Comparison of ENCODE assay signal across 7 mouse cellular contexts in genomic region chr2:25365091-25365761, GRCm38 (mm10). TPM values are rescaled to one million over a fixed set of nuclear protein-coding genes. Genes with fewer than 3 reads are reported as not detected.
DNase-seq lines count a peak whose midpoint lies in the region; ATAC-seq and TF ChIP-seq lines count a peak whose summit lies in the region.

TSS of gene Uap1l1 (minus strand) at chr2:25365682.

- no peak for TF ChIP-seq CTCF in heart, adult 2 months (IDR thresholded peaks at IDR 0.05)
- no peak for TF ChIP-seq CTCF in kidney, adult 2 months (conservative IDR thresholded peaks at IDR 0.05; ENCODE audit: insufficient read depth, insufficient read length, low read depth, low read length)

- no peaks in the 10 kb centered on the region for H3K9me3 ChIP-seq in limb, embryonic 14.5 days (ENCODE audit: control insufficient read depth, low read length)
- H3K9me3 ChIP-seq in midbrain, embryonic 15.5 days: no peaks in the 10 kb centered on the region

- no peaks in the 10 kb centered on the region for H3K36me3 ChIP-seq in heart, adult 2 months (ENCODE audit: control insufficient read depth, insufficient read depth, low read length)
- H3K36me3 ChIP-seq in kidney, adult 2 months (ENCODE audit: control insufficient read depth, insufficient read depth, low read length): no peaks in the 10 kb centered on the region
- H3K36me3 ChIP-seq in limb, embryonic 14.5 days (ENCODE audit: control insufficient read depth, insufficient read depth, low read length): no peaks in the 10 kb centered on the region
- H3K36me3 ChIP-seq in midbrain, embryonic 15.5 days (replicated peaks): no peaks in the 10 kb centered on the region

- WGBS in heart, adult 2 months: 2% methylated on average over 54 of the region's 54 CpGs
- under 1% methylated on average over 54 of the region's 54 CpGs for WGBS in kidney, adult 2 months
- 0% methylated on average over 47 of the region's 54 CpGs for WGBS in limb, embryonic 14.5 days
- under 1% methylated on average over 54 of the region's 54 CpGs for WGBS in midbrain, embryonic 15.5 days

- peak; percentile 66 to 77 for DNase-seq in adrenal gland, adult 18-20 months (ENCODE audit: low spot score in 2 of 2)
- peak; percentile 71 for DNase-seq in embryo, embryonic 9.5 days (ENCODE audit: extremely low spot score)
- peak; percentile 84 to 88 for DNase-seq in heart, adult 2 months
- DNase-seq in kidney, adult 2 months: peak; percentile 93
- DNase-seq in limb, embryonic 14.5 days (ENCODE audit: low spot score): peak; percentile 66
- peak; percentile 49 for DNase-seq in spleen, adult 12 weeks (ENCODE audit: low spot score)

- peak within 1 kb of the TSS; percentile 79 for H3K9ac ChIP-seq in heart, adult 2 months (ENCODE audit: low read depth, low read length)
- H3K9ac ChIP-seq in limb, embryonic 14.5 days (ENCODE audit: low read depth, low read length, severe bottlenecking): peak within 1 kb of the TSS; percentile 66
- peak within 1 kb of the TSS; percentile 63 for H3K9ac ChIP-seq in midbrain, embryonic 15.5 days

- H3K4me1 ChIP-seq in heart, adult 2 months (ENCODE audit: control insufficient read depth, insufficient read depth, low read length): peaks cover 1% of the 10 kb centered on the region; the same call in 1 of the 2 replicates
- H3K4me1 ChIP-seq in kidney, adult 2 months (ENCODE audit: control insufficient read depth, insufficient read depth, low read length): peaks cover 20% of the 10 kb centered on the region; the same call in 1 of the 2 replicates
- H3K4me1 ChIP-seq in limb, embryonic 14.5 days (ENCODE audit: control insufficient read depth, insufficient read depth, low read length): no peaks in the 10 kb centered on the region; the same call in 1 of the 2 replicates
- peaks cover 10% of the 10 kb centered on the region for H3K4me1 ChIP-seq in midbrain, embryonic 15.5 days

- peak within 1 kb of the TSS; percentile 44 for H3K27ac ChIP-seq in heart, adult 2 months
- H3K27ac ChIP-seq in kidney, adult 2 months (ENCODE audit: insufficient read depth, low read depth, low read length): peak within 1 kb of the TSS; percentile 58
- no peak within 1 kb of the TSS for H3K27ac ChIP-seq in limb, embryonic 14.5 days (replicated peaks; ENCODE audit: low read depth, low read length)
- H3K27ac ChIP-seq in midbrain, embryonic 15.5 days: 0 out of 2 replicates have a peak within 1 kb of the TSS, but pooled peaks have one; percentile 38

- no peaks in the 10 kb centered on the region for H3K27me3 ChIP-seq in heart, adult 2 months (ENCODE audit: control insufficient read depth, insufficient read depth, low read length)
- no peaks in the 10 kb centered on the region for H3K27me3 ChIP-seq in kidney, adult 2 months (replicated peaks; ENCODE audit: control insufficient read depth, insufficient read depth, low read length)
- H3K27me3 ChIP-seq in limb, embryonic 14.5 days (ENCODE audit: control insufficient read depth, insufficient read depth, low read length): 0 out of 2 replicates have a peak, but pooled peaks cover 3% of the 10 kb centered on the region
- H3K27me3 ChIP-seq in midbrain, embryonic 15.5 days (replicated peaks): peaks cover 36% of the 10 kb centered on the region

- H3K4me2 ChIP-seq in limb, embryonic 14.5 days (replicated peaks; ENCODE audit: low read depth, low read length, severe bottlenecking): peak within 1 kb of the TSS; percentile 99
- H3K4me2 ChIP-seq in midbrain, embryonic 15.5 days: peak within 1 kb of the TSS; percentile 100

- no peaks in the 10 kb centered on the region for H3K79me2 ChIP-seq in heart, adult 2 months (replicated peaks; ENCODE audit: control insufficient read depth, insufficient read depth, low read length)

- TF ChIP-seq EP300 in heart, adult 2 months (IDR thresholded peaks at IDR 0.05; ENCODE audit: insufficient read depth, low read depth, low read length): no peak

- intact Hi-C loops in heart, adult 2 months (cut with DNase I): loop anchor here (5.0 kb wide), 1 partner anchor 37 kb away; no protein-coding TSS in a partner anchor

- peak; percentile 82 for TF ChIP-seq POLR2A in heart, adult 2 months (IDR thresholded peaks at IDR 0.05; ENCODE audit: insufficient read depth, low read depth, low read length)
- TF ChIP-seq POLR2A in kidney, adult 2 months (IDR thresholded peaks at IDR 0.05; ENCODE audit: low read depth, low read length): peak; percentile 83
- no peak for TF ChIP-seq POLR2A in limb, embryonic 14.5 days (IDR thresholded peaks at IDR 0.05; ENCODE audit: borderline replicate concordance, extremely low read depth, insufficient read depth, insufficient read length)

- peak; percentile 71 for ATAC-seq in limb, embryonic 14.5 days (ENCODE audit: low FRiP score, low read depth)
- ATAC-seq in midbrain, embryonic 15.5 days (replicated peaks): peak; percentile 77

- peak within 1 kb of the TSS; percentile 64 for H3K4me3 ChIP-seq in heart, adult 2 months
- peak within 1 kb of the TSS; percentile 84 for H3K4me3 ChIP-seq in kidney, adult 2 months (ENCODE audit: insufficient read depth, low read depth, low read length)
- H3K4me3 ChIP-seq in limb, embryonic 14.5 days (replicated peaks; ENCODE audit: low read length): peak within 1 kb of the TSS; percentile 60
- H3K4me3 ChIP-seq in midbrain, embryonic 15.5 days: peak within 1 kb of the TSS; percentile 57

RNA-seq across cellular contexts. Expression of gene Uap1l1, which starts in this region (rescaled TPM):
- total RNA-seq in adrenal gland, adult 18-20 months (2021): 10 to 100 TPM; 18.8 to 20.9 TPM
- 1 to 10 TPM; 7.2 to 7.9 TPM for total RNA-seq in heart, adult 2 months (2021)
- 7.6 and 8.3 TPM in 2 replicates for polyA plus RNA-seq in heart, adult 2 months (2012; rRNA removed)
- polyA plus RNA-seq in kidney, adult 2 months (2012; rRNA removed): 125 and 133 TPM in 2 replicates
- polyA plus RNA-seq in limb, embryonic 14.5 days (2012; rRNA removed): 8.2 and 10.7 TPM in 2 replicates
- polyA plus RNA-seq in limb, embryonic 14.5 days (2014; fragmentation: Nextera tagmentation; extraction: Ambion mirVana): 15.8 and 17.6 TPM in 2 replicates
- polyA plus RNA-seq in midbrain, embryonic 15.5 days (2015; fragmentation: Nextera tagmentation; extraction: Ambion mirVana): 5.6 and 5.9 TPM in 2 replicates
